Mouse (Mus musculus) gonadal fat pad, adult 2 months (tissue): ENCODE results near the gene A730061H03Rik. TPM values are rescaled to one million over a fixed set of nuclear protein-coding genes. Genes with fewer than 3 reads are reported as not detected.

Source experiments
- DNase-seq: peaks from one replicate; pipeline ENCODE4 v3.0.0-alpha.2; 2012; ENCODE audit warnings: low read depth
- polyA plus RNA-seq: library from polyadenylated mRNA; depleted of rRNA; stranded (reverse); fragments of >200 nt; gene quantifications from 2 replicates; pipeline ENCODE4 v1.2.3, GENCODE M21; 2012; rRNA removed

Gene A730061H03Rik
- polyA plus RNA-seq, result 5.5 and 6.6 TPM in 2 replicates

GRCm38 (mm10) chr14:55560202-55561073, at the start of gene A730061H03Rik:
TSS of gene A730061H03Rik (minus strand) at chr14:55560406.
- DNase-seq, result peak; percentile 90

- DNase-seq, result no peak
These were observed 48.1 kb upstream of the A730061H03Rik start for GRCm38 (mm10) chr14:55608339-55608738.

GRCm38 (mm10) chr14:55605743-55606459, 45.7 kb upstream of the A730061H03Rik start:
- DNase-seq, result no peak

- no peak for DNase-seq
These were observed 44.6 kb upstream of the A730061H03Rik start for GRCm38 (mm10) chr14:55604823-55605222.

GRCm38 (mm10) chr14:55603633-55604576, 43.7 kb upstream of the A730061H03Rik start:
- DNase-seq, result peak; percentile 65

GRCm38 (mm10) chr14:55603271-55603632, 43.0 kb upstream of the A730061H03Rik start, which contains the start of gene Irf9:
TSS of gene Irf9 (plus strand) at chr14:55603571.
- no peak for DNase-seq

GRCm38 (mm10) chr14:55598521-55599390, 38.5 kb upstream of the A730061H03Rik start:
- no peak for DNase-seq

GRCm38 (mm10) chr14:55596036-55596690, 36.0 kb upstream of the A730061H03Rik start:
- DNase-seq, result no peak

GRCm38 (mm10) chr14:55592226-55592625, 32.0 kb upstream of the A730061H03Rik start:
- no peak for DNase-seq

- DNase-seq, result peak; percentile 57
These were observed 31.2 kb upstream of the A730061H03Rik start, which contains the start of gene Rnf31 for GRCm38 (mm10) chr14:55591331-55591891. TSS of gene Rnf31 (plus strand) at chr14:55591708.

GRCm38 (mm10) chr14:55590748-55591330, 30.6 kb upstream of the A730061H03Rik start, which contains the start of gene Psme2:
TSS of gene Psme2 (minus strand) at chr14:55591113.
- DNase-seq, result peak; percentile 87

- DNase-seq, result peak; percentile 56
These were observed 29.7 kb upstream of the A730061H03Rik start for GRCm38 (mm10) chr14:55589771-55590448.

GRCm38 (mm10) chr14:55589271-55589670, 29.1 kb upstream of the A730061H03Rik start:
- DNase-seq, result no peak

GRCm38 (mm10) chr14:55586149-55586548, 25.9 kb upstream of the A730061H03Rik start:
- no peak for DNase-seq

GRCm38 (mm10) chr14:55585566-55585960, 25.4 kb upstream of the A730061H03Rik start:
- DNase-seq, result no peak

- no peak for DNase-seq
These were observed 24.7 kb upstream of the A730061H03Rik start, which contains the start of gene Emc9 for GRCm38 (mm10) chr14:55584702-55585565. TSS of gene Emc9 (minus strand) at chr14:55585302.

GRCm38 (mm10) chr14:55584303-55584701, 24.1 kb upstream of the A730061H03Rik start:
- no peak for DNase-seq
